Mouse (Mus musculus) stomach, postnatal 0 days (tissue): ENCODE data around the gene Rsph14.

Experiments
- CTCF ChIP-seq: IDR thresholded peaks from 2 replicates; pipeline ENCODE4 v1.5.1; 2016; ENCODE audit warnings: antibody characterized with exemption, low read depth, mild to moderate bottlenecking, moderate library complexity
- EP300 ChIP-seq: optimal IDR thresholded peaks from 2 replicates; pipeline ENCODE3; 2016; ENCODE audit warnings: antibody characterized with exemption

- peak; percentile 75 for TF ChIP-seq CTCF
- TF ChIP-seq EP300 = no peak
Measured at GRCm38 (mm10) chr10:74925324-74925723, 107.1 kb downstream of the Rsph14 start.
